Mouse (Mus musculus) hindbrain, postnatal 0 days (tissue): ENCODE data around the gene 4933427I04Rik. TPM values are rescaled to one million over a fixed set of nuclear protein-coding genes. Genes with fewer than 3 reads are reported as not detected.

Source experiments
- ATAC-seq: fragments of 200-750 bp; cut with Nextera tagmentation; 2 replicates; pipeline ENCODE4 v1.8.0; 2017; ENCODE audit warnings: mild to moderate bottlenecking, moderate TSS enrichment, moderate library complexity
- DNase-seq: peaks from one replicate; pipeline ENCODE4 v3.0.0-alpha.2; 2015; ENCODE audit warnings: low spot score
- H3K27ac ChIP-seq: fragments of 300-500 bp; sonication (generic); 2 replicates; pipeline ENCODE4 v1.5.1; 2014; ENCODE audit warnings: mild to moderate bottlenecking
- H3K27me3 ChIP-seq: fragments of 300-500 bp; sonication (generic); 2 replicates; pipeline ENCODE4 v1.6.1; 2014; ENCODE audit warnings: low read length, mixed read lengths; ENCODE audit not compliant: insufficient read depth
- H3K36me3 ChIP-seq: fragments of 300-500 bp; sonication (generic); 2 replicates; pipeline ENCODE4 v1.6.1; 2014; ENCODE audit warnings: low read length, mixed read lengths; ENCODE audit not compliant: insufficient read depth
- H3K4me1 ChIP-seq: fragments of 300-500 bp; sonication (generic); 2 replicates; pipeline ENCODE4 v1.6.1; 2014; ENCODE audit warnings: antibody characterized with exemption, low read length, mixed read lengths; ENCODE audit not compliant: insufficient read depth
- H3K4me2 ChIP-seq: fragments of 300-500 bp; sonication (generic); 2 replicates; pipeline ENCODE4 v1.6.1; 2014; ENCODE audit warnings: low read depth, mild to moderate bottlenecking, low read length, moderate library complexity, mixed read lengths
- H3K4me3 ChIP-seq: fragments of 300-500 bp; sonication (generic); 2 replicates; pipeline ENCODE4 v1.5.1; 2014; ENCODE audit warnings: low read length
- H3K9ac ChIP-seq: fragments of 300-500 bp; sonication (generic); replicated peaks from 2 replicates; pipeline ENCODE4 v1.6.1; 2014; ENCODE audit warnings: mild to moderate bottlenecking, low read length, moderate library complexity, mixed read lengths
- H3K9me3 ChIP-seq: fragments of 300-500 bp; sonication (generic); 2 replicates; pipeline ENCODE4 v1.6.1; 2016; ENCODE audit warnings: low read length, mixed read lengths
- CTCF ChIP-seq: IDR thresholded peaks from 2 replicates; pipeline ENCODE4 v1.5.1; 2016; ENCODE audit warnings: antibody characterized with exemption, control low read depth, low read depth
- WGBS: fragments of 180-500 bp; shearing (Covaris S2); extraction: QIAGEN DNeasy Blood & Tissue Kit; methylation state at CpG from one replicate; pipeline ENCODE4 v1.1.7; 2014; 5-methylcytosine and 5-hydroxymethylcytosine counted together
- polyA plus RNA-seq: library from polyadenylated mRNA; unstranded; fragments of >200 nt; fragmentation: Nextera tagmentation; extraction: Ambion mirVana; gene quantifications from 2 replicates; pipeline ENCODE4 v1.2.1, GENCODE M21; 2015
- total RNA-seq: library from RNA; depleted of rRNA; stranded (reverse); fragments of >200 nt; gene quantifications from 2 replicates; pipeline ENCODE4 v1.2.3, GENCODE M21; 2014; rRNA removed

Gene 4933427I04Rik
- total RNA-seq (not detected in 2 replicates), polyA plus RNA-seq (0.10 and 0.18 TPM in 2 replicates)

- no peak within 1 kb of the TSS for H3K27ac ChIP-seq
- ATAC-seq (no peak), DNase-seq (no peak)
- TF ChIP-seq CTCF: no peak
- no peaks in the 10 kb centered on the region for H3K4me1 ChIP-seq
- H3K9me3 ChIP-seq: no peaks in the 10 kb centered on the region
- no peak within 1 kb of the TSS for H3K4me2 ChIP-seq
- no peak within 1 kb of the TSS for H3K9ac ChIP-seq
- no peak within 1 kb of the TSS for H3K4me3 ChIP-seq
- H3K27me3 ChIP-seq: no peaks in the 10 kb centered on the region
- WGBS: 82% methylated on average over 3 of the region's 3 CpGs
- no peaks in the 10 kb centered on the region for H3K36me3 ChIP-seq
These were observed at the start of gene 4933427I04Rik for GRCm38 (mm10) chr4:123859379-123859778. 4933427I04Rik (plus strand) TSS chr4:123859679.

GRCm38 (mm10) chr4:123810475-123811295, 48.8 kb upstream of the 4933427I04Rik start:
- Histone ChIP-seq H3K9ac (no peak overlapping the region), H3K27me3 (no peaks in the 10 kb centered on the region), H3K36me3 (no peaks in the 10 kb centered on the region), H3K27ac (no peak overlapping the region), H3K4me3 (no peak overlapping the region), H3K9me3 (no peaks in the 10 kb centered on the region), H3K4me1 (no peaks in the 10 kb centered on the region), H3K4me2 (no peak overlapping the region)
- no peak for TF ChIP-seq CTCF
- 87% methylated on average over 12 of the region's 12 CpGs for WGBS
- DNase-seq (no peak), ATAC-seq (no peak)

- no peaks in the 10 kb centered on the region for H3K9me3 ChIP-seq
- H3K4me3 ChIP-seq: no peak overlapping the region
- 82% methylated on average over 3 of the region's 3 CpGs for WGBS
- no peak overlapping the region for H3K9ac ChIP-seq
- ATAC-seq (no peak), DNase-seq (no peak)
- TF ChIP-seq CTCF: 0 out of 2 replicates have a peak, but pooled peaks have one; percentile 13
- no peaks in the 10 kb centered on the region for H3K36me3 ChIP-seq
- no peak overlapping the region for H3K4me2 ChIP-seq
- no peak overlapping the region for H3K27ac ChIP-seq
- H3K4me1 ChIP-seq: no peaks in the 10 kb centered on the region
- H3K27me3 ChIP-seq: no peaks in the 10 kb centered on the region
These were observed 47.0 kb upstream of the 4933427I04Rik start for GRCm38 (mm10) chr4:123812525-123812924.

- TF ChIP-seq CTCF: no peak
- Histone ChIP-seq H3K9ac (no peak overlapping the region), H3K36me3 (no peaks in the 10 kb centered on the region), H3K27ac (no peak overlapping the region), H3K9me3 (no peaks in the 10 kb centered on the region), H3K4me2 (no peak overlapping the region), H3K4me3 (no peak overlapping the region), H3K27me3 (no peaks in the 10 kb centered on the region), H3K4me1 (no peaks in the 10 kb centered on the region)
- 52% methylated on average over 7 of the region's 7 CpGs for WGBS
- no peak for ATAC-seq
- no peak for DNase-seq
These were observed 45.4 kb upstream of the 4933427I04Rik start for GRCm38 (mm10) chr4:123814030-123814501.

- DNase-seq: peak; percentile 66
- WGBS: 23% methylated on average over 4 of the region's 4 CpGs
- no peaks in the 10 kb centered on the region for H3K9me3 ChIP-seq
- TF ChIP-seq CTCF: peak; percentile 71
- H3K9ac ChIP-seq: no peak overlapping the region
- H3K27ac ChIP-seq: peak overlapping the region; percentile 26; the same call in 1 of the 2 replicates
- no peaks in the 10 kb centered on the region for H3K36me3 ChIP-seq
- H3K4me1 ChIP-seq: no peaks in the 10 kb centered on the region; the same call in 1 of the 2 replicates
- no peak overlapping the region for H3K4me3 ChIP-seq
- ATAC-seq: peak; percentile 69; the same call in 1 of the 2 replicates
- no peak overlapping the region for H3K4me2 ChIP-seq
- H3K27me3 ChIP-seq: no peaks in the 10 kb centered on the region
These were observed 40.3 kb upstream of the 4933427I04Rik start for GRCm38 (mm10) chr4:123819093-123819610.

GRCm38 (mm10) chr4:123842126-123842525, 17.4 kb upstream of the 4933427I04Rik start:
- Histone ChIP-seq H3K27me3 (no peaks in the 10 kb centered on the region), H3K4me1 (no peaks in the 10 kb centered on the region), H3K36me3 (no peaks in the 10 kb centered on the region), H3K9ac (no peak overlapping the region), H3K4me2 (no peak overlapping the region), H3K27ac (no peak overlapping the region), H3K9me3 (no peaks in the 10 kb centered on the region), H3K4me3 (no peak overlapping the region)
- WGBS: 84% methylated on average over 8 of the region's 8 CpGs
- ATAC-seq (no peak), DNase-seq (no peak)
- no peak for TF ChIP-seq CTCF
